Mouse (Mus musculus): Measurements from ENCODE around the gene Ube4a. TPM values are rescaled to one million over a fixed set of nuclear protein-coding genes. Genes with fewer than 3 reads are reported as not detected.

Gene Ube4a
- polyA plus RNA-seq, 1 experiment from 2014 or later: 26.3 TPM

DNA sequence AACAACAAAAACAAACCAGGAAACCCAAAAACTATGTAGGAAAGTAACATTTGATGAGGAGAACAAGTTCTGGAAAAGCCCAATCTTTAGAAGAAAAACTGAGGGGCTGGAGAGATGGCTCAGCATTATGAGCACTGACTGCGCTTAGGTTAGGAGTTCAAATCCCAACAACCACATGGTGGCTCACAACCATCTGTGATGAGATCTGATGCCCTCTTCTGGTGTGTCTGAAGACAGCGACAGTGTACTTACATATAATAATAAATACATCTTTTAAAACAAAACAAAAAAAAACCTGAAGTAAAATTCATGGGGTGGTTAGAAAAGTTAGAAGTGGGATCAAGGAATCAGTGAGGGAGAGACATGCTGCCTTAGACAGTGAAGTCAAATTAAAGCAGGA lies 43.9 kb downstream of the Ube4a start:
- WGBS: 65% methylated on average over 2 of the region's 2 CpGs
- peaks cover 5% of the 10 kb centered on the region for H3K4me1 ChIP-seq

GRCm38 (mm10) chr9:44921123-44921468 lies 44.3 kb downstream of the Ube4a start:
- WGBS: under 1% methylated on average over 8 of the region's 8 CpGs
- Histone ChIP-seq H3K36me3 (no peaks in the 10 kb centered on the region), H3K27ac (peak overlapping the region; percentile 92), H3K4me2 (replicated peaks) (peak overlapping the region; percentile 73), H3K4me3 (peak overlapping the region; percentile 93), H3K9ac (peak overlapping the region; percentile 54; the same call in 1 of the 2 replicates), H3K27me3 (no peaks in the 10 kb centered on the region), H3K9me3 (no peaks in the 10 kb centered on the region), H3K4me1 (peaks cover 5% of the 10 kb centered on the region)
- peak; percentile 81; the same call in 1 of the 2 replicates for ATAC-seq (ENCODE audit: insufficient number of reproducible peaks, insufficient read depth, low FRiP score, low TSS enrichment)

More for the DNA sequence above, 43.9 kb downstream of the Ube4a start:
- peak overlapping the region; percentile 92 for H3K27ac ChIP-seq
- ATAC-seq (ENCODE audit: insufficient number of reproducible peaks, insufficient read depth, low FRiP score, low TSS enrichment): no peak
- no peaks in the 10 kb centered on the region for H3K27me3 ChIP-seq
- H3K9ac ChIP-seq: no peak overlapping the region
- peak overlapping the region; percentile 93 for H3K4me3 ChIP-seq
- H3K9me3 ChIP-seq: no peaks in the 10 kb centered on the region
- H3K4me2 ChIP-seq (replicated peaks): peak overlapping the region; percentile 73
- H3K36me3 ChIP-seq: no peaks in the 10 kb centered on the region

GRCm38 (mm10) chr9:44920374-44921122 lies 44.9 kb downstream of the Ube4a start, which contains the start of gene Atp5l:
Atp5l (minus strand) TSS chr9:44920742.
- under 1% methylated on average over 47 of the region's 48 CpGs for WGBS
- Histone ChIP-seq H3K27ac (peak within 1 kb of the TSS; percentile 92), H3K9me3 (no peaks in the 10 kb centered on the region), H3K36me3 (no peaks in the 10 kb centered on the region), H3K27me3 (no peaks in the 10 kb centered on the region), H3K4me3 (peak within 1 kb of the TSS; percentile 93), H3K9ac (peak within 1 kb of the TSS; percentile 91), H3K4me2 (replicated peaks) (peak within 1 kb of the TSS; percentile 73), H3K4me1 (peaks cover 7% of the 10 kb centered on the region)
- peak; percentile 84 for ATAC-seq (ENCODE audit: insufficient number of reproducible peaks, insufficient read depth, low FRiP score, low TSS enrichment)

DNA sequence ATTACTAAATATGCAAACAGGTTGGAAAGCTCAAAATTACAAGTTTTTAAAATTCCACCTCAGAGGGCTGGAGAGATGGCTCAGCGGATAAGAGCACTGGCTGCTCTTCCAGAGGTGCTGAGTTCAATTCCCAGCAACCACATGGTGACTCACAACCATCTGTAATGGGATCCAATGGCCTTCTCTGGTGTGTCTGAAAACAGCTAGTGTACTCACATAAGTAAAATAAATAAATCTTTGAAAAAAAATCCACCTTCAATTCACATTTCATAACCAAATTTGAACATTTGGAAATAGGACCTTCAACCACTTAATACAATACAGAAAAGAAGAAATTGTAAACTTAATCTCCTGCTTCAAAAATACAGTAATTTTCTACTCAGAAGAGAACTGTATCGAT lies 45.8 kb downstream of the Ube4a start:
- H3K9ac ChIP-seq: peak overlapping the region; percentile 91
- peak overlapping the region; percentile 93 for H3K4me3 ChIP-seq
- no peaks in the 10 kb centered on the region for H3K27me3 ChIP-seq
- no peak overlapping the region for H3K27ac ChIP-seq
- no peaks in the 10 kb centered on the region for H3K9me3 ChIP-seq
- no peak for ATAC-seq (ENCODE audit: insufficient number of reproducible peaks, insufficient read depth, low FRiP score, low TSS enrichment)
- peaks cover 16% of the 10 kb centered on the region for H3K4me1 ChIP-seq
- H3K4me2 ChIP-seq (replicated peaks): peak overlapping the region; percentile 73
- H3K36me3 ChIP-seq: no peaks in the 10 kb centered on the region
- 36% methylated on average over 2 of the region's 2 CpGs for WGBS

DNA sequence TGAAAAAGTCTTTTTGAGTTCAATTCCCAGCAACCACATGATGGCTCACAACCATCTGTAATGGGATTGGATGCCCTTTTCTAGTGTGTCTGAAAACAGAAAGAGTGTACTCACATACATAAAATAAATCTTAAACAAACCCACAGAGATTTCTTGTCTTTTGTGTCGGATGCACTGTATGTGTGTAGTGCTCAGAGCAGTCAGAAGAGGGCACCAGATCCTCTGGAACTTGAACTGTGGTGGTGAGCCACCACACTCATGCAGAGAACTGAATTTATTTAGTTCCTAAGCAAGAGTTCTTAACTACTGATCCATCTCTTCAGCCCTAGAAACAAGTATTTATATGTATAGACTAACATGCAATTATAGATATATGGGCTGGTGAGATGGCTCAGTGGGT lies 49.2 kb downstream of the Ube4a start:
- peaks cover 17% of the 10 kb centered on the region for H3K36me3 ChIP-seq
- H3K4me3 ChIP-seq: no peak overlapping the region
- WGBS: 63% methylated on average over 1 of the region's 1 CpGs
- ATAC-seq (ENCODE audit: insufficient number of reproducible peaks, insufficient read depth, low FRiP score, low TSS enrichment): no peak
- no peak overlapping the region for H3K27ac ChIP-seq
- H3K4me1 ChIP-seq: peaks cover 17% of the 10 kb centered on the region
- H3K4me2 ChIP-seq (replicated peaks): no peak overlapping the region
- no peak overlapping the region for H3K9ac ChIP-seq
- no peaks in the 10 kb centered on the region for H3K27me3 ChIP-seq
- H3K9me3 ChIP-seq: no peaks in the 10 kb centered on the region

DNA sequence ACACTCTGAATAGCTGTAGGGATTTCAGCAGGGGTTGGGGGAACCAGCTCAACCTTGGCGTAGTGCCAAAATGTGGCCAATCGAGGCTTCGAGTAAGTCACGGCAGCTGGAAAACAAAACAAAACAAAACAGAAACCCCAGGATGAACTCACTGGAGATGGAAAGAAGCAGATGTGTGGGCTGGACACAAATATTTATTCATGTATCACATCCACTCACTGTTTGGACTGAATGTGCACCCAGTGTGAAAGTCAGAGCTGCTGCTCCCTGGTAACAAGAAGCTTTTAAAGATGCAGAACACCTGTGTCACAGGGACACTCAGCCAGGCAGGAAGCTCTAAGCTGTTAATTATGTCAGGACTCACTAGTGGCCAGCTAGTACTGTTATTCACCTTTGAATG lies 50.7 kb downstream of the Ube4a start:
- no peaks in the 10 kb centered on the region for H3K9me3 ChIP-seq
- H3K36me3 ChIP-seq: peaks cover 31% of the 10 kb centered on the region
- no peak overlapping the region for H3K27ac ChIP-seq
- no peak overlapping the region for H3K4me2 ChIP-seq (replicated peaks)
- H3K9ac ChIP-seq: no peak overlapping the region
- 45% methylated on average over 4 of the region's 4 CpGs for WGBS
- peaks cover 17% of the 10 kb centered on the region for H3K4me1 ChIP-seq
- no peak overlapping the region for H3K4me3 ChIP-seq
- no peaks in the 10 kb centered on the region for H3K27me3 ChIP-seq
- ATAC-seq (ENCODE audit: insufficient number of reproducible peaks, insufficient read depth, low FRiP score, low TSS enrichment): no peak

DNA sequence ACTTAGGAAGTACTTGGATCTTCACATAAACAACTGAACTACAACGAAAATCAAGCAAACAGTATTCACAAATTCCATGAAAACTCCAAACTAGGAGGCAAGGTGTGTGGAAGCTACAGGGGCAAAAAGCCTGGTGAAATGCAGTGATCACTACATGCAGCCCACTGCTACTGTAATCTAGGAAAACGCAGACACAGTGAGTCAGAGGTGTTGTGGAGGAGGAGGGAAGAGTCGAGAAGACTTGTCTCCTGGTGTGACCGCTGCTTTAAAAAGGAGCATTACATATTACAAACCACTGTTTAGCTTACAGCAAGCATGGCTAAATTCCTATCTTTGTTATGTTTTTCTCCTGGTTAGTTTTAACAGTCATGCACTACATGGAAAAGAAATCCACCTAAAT lies 54.0 kb downstream of the Ube4a start:
- Histone ChIP-seq H3K4me1 (peaks cover 11% of the 10 kb centered on the region), H3K9ac (no peak overlapping the region), H3K27me3 (no peaks in the 10 kb centered on the region), H3K4me2 (replicated peaks) (no peak overlapping the region), H3K4me3 (no peak overlapping the region), H3K9me3 (no peaks in the 10 kb centered on the region), H3K27ac (no peak overlapping the region), H3K36me3 (peaks cover 31% of the 10 kb centered on the region)
- no peak for ATAC-seq (ENCODE audit: insufficient number of reproducible peaks, insufficient read depth, low FRiP score, low TSS enrichment)
- WGBS: 93% methylated on average over 4 of the region's 4 CpGs

DNA sequence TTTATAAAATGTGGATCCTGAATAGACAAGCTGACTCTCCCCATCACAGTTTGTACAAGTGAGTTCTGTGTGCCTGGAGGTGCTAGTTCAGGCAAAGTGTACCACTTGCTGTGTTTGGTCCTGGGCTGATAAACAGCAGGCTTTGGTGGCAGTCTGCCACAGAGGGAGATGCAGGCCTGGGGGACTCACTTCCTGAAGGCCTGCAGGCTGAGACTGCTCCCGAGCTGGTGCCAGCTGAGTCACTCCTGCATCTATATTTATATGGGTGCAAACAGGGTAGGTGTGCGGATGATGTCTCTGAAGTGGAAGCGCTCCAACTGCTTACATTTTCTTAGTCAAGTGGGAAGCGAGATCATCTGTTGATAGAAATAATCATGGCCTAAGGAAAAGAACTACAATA lies 59.8 kb downstream of the Ube4a start:
- Histone ChIP-seq H3K27me3 (no peaks in the 10 kb centered on the region), H3K36me3 (peaks cover 8% of the 10 kb centered on the region), H3K4me1 (no peaks in the 10 kb centered on the region), H3K4me2 (replicated peaks) (no peak overlapping the region), H3K4me3 (no peak overlapping the region), H3K9ac (no peak overlapping the region), H3K27ac (no peak overlapping the region), H3K9me3 (no peaks in the 10 kb centered on the region)
- no peak for ATAC-seq (ENCODE audit: insufficient number of reproducible peaks, insufficient read depth, low FRiP score, low TSS enrichment)
- WGBS: 73% methylated on average over 4 of the region's 4 CpGs

DNA sequence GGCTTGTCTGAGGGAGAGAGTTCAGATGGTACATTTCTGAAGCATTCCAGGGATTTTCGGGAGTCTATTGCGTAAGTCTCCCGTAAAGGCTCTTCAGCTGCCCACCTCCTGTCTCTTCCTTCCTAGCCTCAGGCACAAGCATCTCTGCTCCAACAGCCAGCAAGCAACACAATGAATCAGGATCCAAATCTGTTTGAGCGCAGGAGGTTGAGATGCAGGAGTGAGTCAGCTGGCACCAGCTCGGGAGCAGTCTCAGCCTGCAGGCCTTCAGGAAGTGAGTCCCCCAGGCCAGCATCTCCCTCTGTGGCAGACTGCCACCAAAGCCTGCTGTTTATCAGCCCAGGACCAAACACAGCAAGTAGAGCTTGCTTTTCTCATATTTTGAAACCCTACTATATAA lies 60.4 kb downstream of the Ube4a start:
- Histone ChIP-seq H3K9ac (no peak overlapping the region), H3K36me3 (0 out of 2 replicates have a peak, but pooled peaks cover 1% of the 10 kb centered on the region), H3K9me3 (no peaks in the 10 kb centered on the region), H3K27me3 (no peaks in the 10 kb centered on the region), H3K4me3 (no peak overlapping the region), H3K4me1 (no peaks in the 10 kb centered on the region), H3K27ac (no peak overlapping the region), H3K4me2 (replicated peaks) (no peak overlapping the region)
- no peak for ATAC-seq (ENCODE audit: insufficient number of reproducible peaks, insufficient read depth, low FRiP score, low TSS enrichment)
- 45% methylated on average over 5 of the region's 5 CpGs for WGBS

DNA sequence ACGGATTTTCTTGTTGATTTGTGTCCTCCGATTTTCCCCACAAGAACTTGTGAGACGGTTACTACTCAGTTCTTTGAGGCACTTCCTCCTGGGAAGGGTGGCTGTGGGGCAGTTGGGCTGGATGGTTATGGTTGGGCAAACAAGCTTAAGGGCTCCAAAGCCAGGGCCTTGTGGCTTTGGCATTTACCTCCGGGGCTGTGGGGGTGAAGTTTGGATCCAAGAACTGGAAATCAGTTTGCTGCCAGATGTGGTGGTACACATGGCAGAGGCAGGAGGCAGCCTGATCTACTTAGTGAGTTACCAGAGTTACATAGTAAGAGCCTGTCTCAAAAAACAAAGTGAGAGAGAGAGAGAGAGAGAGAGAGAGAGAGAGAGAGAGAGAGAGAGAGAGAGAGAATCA lies 61.5 kb downstream of the Ube4a start:
- Histone ChIP-seq H3K4me3 (no peak overlapping the region), H3K4me1 (no peaks in the 10 kb centered on the region), H3K9ac (no peak overlapping the region), H3K9me3 (no peaks in the 10 kb centered on the region), H3K27me3 (no peaks in the 10 kb centered on the region), H3K4me2 (replicated peaks) (no peak overlapping the region), H3K27ac (no peak overlapping the region), H3K36me3 (no peaks in the 10 kb centered on the region)
- WGBS: 86% methylated on average over 4 of the region's 4 CpGs
- no peak for ATAC-seq (ENCODE audit: insufficient number of reproducible peaks, insufficient read depth, low FRiP score, low TSS enrichment)

GRCm38 (mm10) chr9:44900402-44900801 lies 65.0 kb downstream of the Ube4a start:
- Histone ChIP-seq H3K27ac (no peak overlapping the region), H3K4me3 (no peak overlapping the region)
- ATAC-seq (ENCODE audit: insufficient number of reproducible peaks, insufficient read depth, low FRiP score, low TSS enrichment): no peak

GRCm38 (mm10) chr9:44899716-44900115 lies 65.7 kb downstream of the Ube4a start:
- no peaks in the 10 kb centered on the region for H3K9me3 ChIP-seq
- no peak overlapping the region for H3K4me3 ChIP-seq
- no peaks in the 10 kb centered on the region for H3K36me3 ChIP-seq
- 74% methylated on average over 3 of the region's 3 CpGs for WGBS
- no peak for ATAC-seq (ENCODE audit: insufficient number of reproducible peaks, insufficient read depth, low FRiP score, low TSS enrichment)
- H3K4me2 ChIP-seq (replicated peaks): no peak overlapping the region
- no peaks in the 10 kb centered on the region for H3K4me1 ChIP-seq
- no peak overlapping the region for H3K9ac ChIP-seq
- no peak overlapping the region for H3K27ac ChIP-seq
- H3K27me3 ChIP-seq: no peaks in the 10 kb centered on the region

More at GRCm38 (mm10) chr9:44900402-44900801, 65.0 kb downstream of the Ube4a start:
- H3K9ac ChIP-seq: no peak overlapping the region
- no peaks in the 10 kb centered on the region for H3K9me3 ChIP-seq
- no peaks in the 10 kb centered on the region for H3K27me3 ChIP-seq
- 68% methylated on average over 4 of the region's 4 CpGs for WGBS
- H3K4me1 ChIP-seq: no peaks in the 10 kb centered on the region
- H3K36me3 ChIP-seq: no peaks in the 10 kb centered on the region
- H3K4me2 ChIP-seq (replicated peaks): no peak overlapping the region
